Mouse (Mus musculus) liver, embryonic 16.5 days (tissue): ENCODE data around the gene H2-DMb2. TPM values are rescaled to one million over a fixed set of nuclear protein-coding genes. Genes with fewer than 3 reads are reported as not detected.
A peak's percentile ranks its signal among the peaks of the same experiment; 100 is the strongest.

Experiments used
- ATAC-seq: fragments of 200-750 bp; cut with Nextera tagmentation; 2 replicates; pipeline ENCODE4 v1.8.0; 2017; ENCODE audit warnings: low read depth, mild to moderate bottlenecking, moderate number of reproducible peaks, moderate library complexity
- H3K27ac ChIP-seq: fragments of 300-500 bp; sonication (generic); 2 replicates; pipeline ENCODE4 v1.5.1; 2014; ENCODE audit warnings: mild to moderate bottlenecking, low read length
- H3K27me3 ChIP-seq: fragments of 300-500 bp; sonication (generic); 2 replicates; pipeline ENCODE4 v1.6.1; 2014; ENCODE audit warnings: low read depth, low read length, mixed read lengths; ENCODE audit not compliant: control insufficient read depth, insufficient read depth
- H3K36me3 ChIP-seq: fragments of 300-500 bp; sonication (generic); 2 replicates; pipeline ENCODE4 v1.6.1; 2014; ENCODE audit warnings: mild to moderate bottlenecking; ENCODE audit not compliant: control insufficient read depth, insufficient read depth
- H3K4me1 ChIP-seq: fragments of 300-500 bp; sonication (generic); 2 replicates; pipeline ENCODE4 v1.6.1; 2014; ENCODE audit warnings: low read depth, low read length, mixed read lengths; ENCODE audit not compliant: control insufficient read depth
- H3K4me2 ChIP-seq: fragments of 300-500 bp; sonication (generic); 2 replicates; pipeline ENCODE4 v1.6.1; 2014; ENCODE audit warnings: low read depth, low read length, mixed read lengths
- H3K4me3 ChIP-seq: fragments of 300-500 bp; sonication (generic); 2 replicates; pipeline ENCODE4 v1.5.1; 2014; ENCODE audit warnings: low read depth, mild to moderate bottlenecking, low read length
- H3K9ac ChIP-seq: fragments of 300-500 bp; sonication (generic); 2 replicates; pipeline ENCODE4 v1.6.1; 2014; ENCODE audit warnings: low read depth, low read length
- H3K9me3 ChIP-seq: fragments of 300-500 bp; sonication (generic); replicated peaks from 2 replicates; pipeline ENCODE4 v1.6.1; 2016; ENCODE audit warnings: low read length; ENCODE audit not compliant: control insufficient read depth
- WGBS: fragments of 180-500 bp; shearing (Covaris S2); extraction: QIAGEN DNeasy Blood & Tissue Kit; methylation state at CpG from one replicate; pipeline ENCODE4 v1.1.7; 2014; ENCODE audit not compliant: insufficient replicate concordance; 5-methylcytosine and 5-hydroxymethylcytosine counted together
- polyA plus RNA-seq: library from polyadenylated mRNA; unstranded; fragments of >200 nt; fragmentation: Nextera tagmentation; extraction: Ambion mirVana; gene quantifications from 2 replicates; pipeline ENCODE4 v1.2.1, GENCODE M21; 2015

H2-DMb2 gene
- polyA plus RNA-seq, 1 experiment from 2014 or later = 1.0 TPM

- Histone ChIP-seq H3K36me3 (no peaks in the 10 kb centered on the region), H3K27me3 (peaks cover 12% of the 10 kb centered on the region), H3K27ac (no peak overlapping the region), H3K4me3 (no peak overlapping the region), H3K4me1 (peaks cover 37% of the 10 kb centered on the region), H3K4me2 (no peak overlapping the region), H3K9me3 (no peaks in the 10 kb centered on the region), H3K9ac (no peak overlapping the region)
- WGBS = 32% methylated on average over 13 of the region's 13 CpGs
- no peak for ATAC-seq
These were observed 14.7 kb upstream of the H2-DMb2 start for GRCm38 (mm10) chr17:34128264-34128937.

GRCm38 (mm10) chr17:34128944-34129791 is 13.9 kb upstream of the H2-DMb2 start:
- peaks cover 30% of the 10 kb centered on the region for H3K4me1 ChIP-seq
- no peak overlapping the region for H3K4me3 ChIP-seq
- no peak for ATAC-seq
- 17% methylated on average over 18 of the region's 18 CpGs for WGBS
- no peaks in the 10 kb centered on the region for H3K9me3 ChIP-seq
- H3K27me3 ChIP-seq = peaks cover 12% of the 10 kb centered on the region
- H3K36me3 ChIP-seq = no peaks in the 10 kb centered on the region
- H3K9ac ChIP-seq = no peak overlapping the region
- H3K4me2 ChIP-seq = no peak overlapping the region
- no peak overlapping the region for H3K27ac ChIP-seq

GRCm38 (mm10) chr17:34130073-34130947 is 12.8 kb upstream of the H2-DMb2 start:
- peaks cover 23% of the 10 kb centered on the region for H3K4me1 ChIP-seq
- no peak overlapping the region for H3K9ac ChIP-seq
- ATAC-seq = no peak
- H3K36me3 ChIP-seq = no peaks in the 10 kb centered on the region
- H3K4me2 ChIP-seq = no peak overlapping the region
- H3K27ac ChIP-seq = no peak overlapping the region
- H3K4me3 ChIP-seq = no peak overlapping the region
- no peaks in the 10 kb centered on the region for H3K9me3 ChIP-seq
- WGBS = 51% methylated on average over 19 of the region's 19 CpGs
- peaks cover 12% of the 10 kb centered on the region for H3K27me3 ChIP-seq

GRCm38 (mm10) chr17:34131911-34132310 is 11.2 kb upstream of the H2-DMb2 start:
- no peak for ATAC-seq
- Histone ChIP-seq H3K4me2 (no peak overlapping the region), H3K27ac (no peak overlapping the region), H3K4me1 (peaks cover 23% of the 10 kb centered on the region), H3K4me3 (no peak overlapping the region), H3K27me3 (peaks cover 12% of the 10 kb centered on the region), H3K36me3 (no peaks in the 10 kb centered on the region), H3K9me3 (no peaks in the 10 kb centered on the region), H3K9ac (no peak overlapping the region)
- 60% methylated on average over 7 of the region's 7 CpGs for WGBS

- no peaks in the 10 kb centered on the region for H3K9me3 ChIP-seq
- H3K36me3 ChIP-seq = no peaks in the 10 kb centered on the region
- no peak overlapping the region for H3K4me3 ChIP-seq
- H3K27me3 ChIP-seq = peaks cover 13% of the 10 kb centered on the region
- no peak for ATAC-seq
- no peak overlapping the region for H3K9ac ChIP-seq
- H3K4me1 ChIP-seq = peaks cover 9% of the 10 kb centered on the region
- no peak overlapping the region for H3K4me2 ChIP-seq
- H3K27ac ChIP-seq = no peak overlapping the region
- WGBS = 63% methylated on average over 11 of the region's 11 CpGs
These were observed 9.8 kb upstream of the H2-DMb2 start for GRCm38 (mm10) chr17:34133289-34133688.

- H3K36me3 ChIP-seq = no peaks in the 10 kb centered on the region
- H3K27ac ChIP-seq = no peak overlapping the region
- H3K4me3 ChIP-seq = no peak overlapping the region
- WGBS = 71% methylated on average over 3 of the region's 3 CpGs
- H3K4me1 ChIP-seq = peaks cover 7% of the 10 kb centered on the region
- H3K9me3 ChIP-seq = no peaks in the 10 kb centered on the region
- peaks cover 12% of the 10 kb centered on the region for H3K27me3 ChIP-seq
- H3K9ac ChIP-seq = no peak overlapping the region
- H3K4me2 ChIP-seq = no peak overlapping the region
- no peak for ATAC-seq
These were observed 8.7 kb upstream of the H2-DMb2 start for GRCm38 (mm10) chr17:34134451-34134850.

GRCm38 (mm10) chr17:34135297-34136224 is 7.5 kb upstream of the H2-DMb2 start:
- WGBS = 6% methylated on average over 31 of the region's 31 CpGs
- peak overlapping the region; percentile 46 for H3K4me3 ChIP-seq
- H3K9me3 ChIP-seq = no peaks in the 10 kb centered on the region
- H3K4me2 ChIP-seq = peak overlapping the region; percentile 59
- peak; percentile 92 for ATAC-seq
- H3K4me1 ChIP-seq = peaks cover 7% of the 10 kb centered on the region
- H3K27me3 ChIP-seq = peaks cover 13% of the 10 kb centered on the region
- H3K36me3 ChIP-seq = no peaks in the 10 kb centered on the region
- no peak overlapping the region for H3K27ac ChIP-seq
- no peak overlapping the region for H3K9ac ChIP-seq

GRCm38 (mm10) chr17:34137601-34138000 is 5.5 kb upstream of the H2-DMb2 start:
- Histone ChIP-seq H3K4me1 (peaks cover 7% of the 10 kb centered on the region), H3K9me3 (no peaks in the 10 kb centered on the region), H3K27me3 (peaks cover 19% of the 10 kb centered on the region), H3K27ac (no peak overlapping the region), H3K4me2 (no peak overlapping the region), H3K9ac (no peak overlapping the region), H3K4me3 (no peak overlapping the region), H3K36me3 (no peaks in the 10 kb centered on the region)
- 66% methylated on average over 7 of the region's 7 CpGs for WGBS
- ATAC-seq = no peak
